Mouse (Mus musculus): ENCODE measurements around the gene Cage1. TPM values are rescaled to one million over a fixed set of nuclear protein-coding genes. Genes with fewer than 3 reads are reported as not detected.
A peak's percentile ranks its signal among the peaks of the same experiment; 100 is the strongest.

The Cage1 gene
- total and polyA plus RNA-seq, 3 experiments, result 0.33 to 7.2 (median 2.9) TPM

DNA sequence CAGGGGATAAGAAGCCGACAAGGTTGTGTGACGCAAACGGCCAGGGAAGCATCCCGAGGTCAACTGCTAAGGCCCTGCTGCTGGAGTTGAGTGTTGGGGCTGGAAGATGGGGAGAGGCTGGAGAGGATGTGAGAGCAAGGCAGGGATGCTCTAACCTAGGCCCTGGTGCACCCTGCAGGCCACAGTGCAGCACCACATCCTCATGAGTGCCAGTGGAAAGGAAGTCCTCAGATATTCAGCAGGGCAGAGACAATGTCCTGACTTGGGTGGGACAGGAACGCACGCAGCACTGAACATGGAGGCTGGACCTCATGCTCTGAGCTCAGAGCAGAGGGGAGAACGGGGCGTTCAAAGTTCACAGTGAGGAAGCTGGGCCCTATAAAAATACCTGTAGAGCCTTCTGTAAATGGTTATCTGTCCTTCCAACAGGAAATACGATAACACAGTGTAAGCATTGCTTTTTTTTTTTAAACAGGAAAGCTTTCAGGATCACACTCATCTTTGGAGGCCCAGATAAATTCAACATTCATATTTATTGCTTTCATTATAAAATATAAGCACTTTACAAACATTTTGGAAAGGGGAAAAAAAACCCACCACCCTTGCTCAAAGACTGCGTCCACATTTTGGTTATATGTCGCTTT lies 65.9 kb downstream of the Cage1 start:
- peaks cover 29% of the 10 kb centered on the region for H3K4me1 ChIP-seq (ENCODE audit: insufficient read depth, low read depth, low read length)
- H3K4me3 ChIP-seq (ENCODE audit: low read depth, low read length), result no peak overlapping the region
- H3K9me3 ChIP-seq (replicated peaks), result no peaks in the 10 kb centered on the region
- ATAC-seq (ENCODE audit: extremely low read depth, insufficient number of reproducible peaks, low FRiP score, poor library complexity, severe bottlenecking), result no peak
- H3K27me3 ChIP-seq (ENCODE audit: insufficient read depth, low read length), result no peaks in the 10 kb centered on the region
- H3K36me3 ChIP-seq (replicated peaks), result peaks cover 57% of the 10 kb centered on the region
- no peak for TF ChIP-seq TAL1 (conservative IDR thresholded peaks at IDR 0.05; ENCODE audit: low read depth, low read length)
- no peak for TF ChIP-seq GATA1 (IDR thresholded peaks at IDR 0.05; ENCODE audit: borderline replicate concordance, low read length)
- no peak for TF ChIP-seq CTCF (IDR thresholded peaks at IDR 0.05; ENCODE audit: low read depth, low read length)
- TF ChIP-seq GATA2 (IDR thresholded peaks at IDR 0.05; ENCODE audit: borderline replicate concordance, low read depth, low read length), result no peak
- TF ChIP-seq POLR2AphosphoS5 (IDR thresholded peaks at IDR 0.05; ENCODE audit: insufficient replicate concordance, low read depth, low read length), result no peak
- no peak for DNase-seq (ENCODE audit: low spot score)

DNA sequence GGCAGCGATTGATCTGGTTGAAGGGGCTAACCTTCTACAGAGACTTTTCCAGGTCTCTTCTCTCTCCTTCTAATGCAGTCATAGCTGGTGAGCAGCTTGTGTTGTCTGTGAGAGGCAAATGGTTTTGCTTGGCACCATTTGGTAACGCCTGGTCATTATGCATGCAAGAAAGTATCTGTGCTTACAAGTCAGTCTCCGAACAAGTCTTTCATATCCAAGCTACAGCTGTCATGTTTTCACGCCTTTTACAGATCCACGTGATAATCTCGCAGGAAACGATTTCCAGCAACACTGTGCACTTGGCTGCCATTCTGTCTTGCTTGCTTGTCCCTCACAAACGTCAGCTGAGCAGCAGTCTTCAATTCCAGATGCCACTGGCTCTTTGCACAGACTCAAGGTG lies 66.9 kb downstream of the Cage1 start:
- ATAC-seq (ENCODE audit: extremely low read depth, insufficient number of reproducible peaks, low FRiP score, poor library complexity, severe bottlenecking), result no peak
- Histone ChIP-seq H3K9me3 (replicated peaks) (no peaks in the 10 kb centered on the region), H3K36me3 (replicated peaks) (peaks cover 48% of the 10 kb centered on the region), H3K4me1 (ENCODE audit: insufficient read depth, low read depth, low read length) (peaks cover 39% of the 10 kb centered on the region), H3K27me3 (ENCODE audit: insufficient read depth, low read length) (no peaks in the 10 kb centered on the region), H3K4me3 (ENCODE audit: low read depth, low read length) (no peak overlapping the region)
- TF ChIP-seq POLR2AphosphoS5 (IDR thresholded peaks at IDR 0.05; ENCODE audit: insufficient replicate concordance, low read depth, low read length), result no peak
- no peak for TF ChIP-seq GATA1 (IDR thresholded peaks at IDR 0.05; ENCODE audit: borderline replicate concordance, low read length)
- no peak for TF ChIP-seq CTCF (IDR thresholded peaks at IDR 0.05; ENCODE audit: low read depth, low read length)
- no peak for TF ChIP-seq GATA2 (IDR thresholded peaks at IDR 0.05; ENCODE audit: borderline replicate concordance, low read depth, low read length)
- TF ChIP-seq TAL1 (conservative IDR thresholded peaks at IDR 0.05; ENCODE audit: low read depth, low read length), result no peak
- no peak for DNase-seq (ENCODE audit: low spot score)

DNA sequence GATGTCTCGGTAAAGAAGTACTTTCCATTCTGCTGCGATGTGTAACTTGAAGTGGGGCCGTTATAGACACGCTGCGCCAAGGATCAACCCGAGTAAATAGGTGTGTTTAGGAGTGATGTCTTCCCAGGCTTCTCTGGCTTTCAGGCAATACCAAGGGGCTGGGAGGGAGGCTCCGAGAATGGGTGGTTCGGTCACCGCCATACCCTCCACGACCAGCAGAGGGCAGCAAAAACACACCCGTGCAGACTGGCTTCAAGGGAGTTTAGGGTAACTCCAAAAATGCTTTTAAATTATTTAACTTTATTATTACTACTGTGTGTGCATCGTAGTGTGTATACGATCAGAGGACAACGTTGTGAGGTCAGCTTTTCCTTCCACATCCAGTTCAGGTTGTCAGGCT lies 67.5 kb downstream of the Cage1 start:
- peak; percentile 95 for TF ChIP-seq CTCF (IDR thresholded peaks at IDR 0.05; ENCODE audit: low read depth, low read length)
- no peak for TF ChIP-seq GATA1 (IDR thresholded peaks at IDR 0.05; ENCODE audit: borderline replicate concordance, low read length)
- TF ChIP-seq POLR2AphosphoS5 (IDR thresholded peaks at IDR 0.05; ENCODE audit: insufficient replicate concordance, low read depth, low read length), result no peak
- Histone ChIP-seq H3K4me1 (ENCODE audit: insufficient read depth, low read depth, low read length) (peaks cover 46% of the 10 kb centered on the region), H3K36me3 (replicated peaks) (peaks cover 41% of the 10 kb centered on the region), H3K27me3 (ENCODE audit: insufficient read depth, low read length) (no peaks in the 10 kb centered on the region), H3K9me3 (replicated peaks) (no peaks in the 10 kb centered on the region), H3K4me3 (ENCODE audit: low read depth, low read length) (no peak overlapping the region)
- peak; percentile 52 for DNase-seq (ENCODE audit: low spot score)
- no peak for ATAC-seq (ENCODE audit: extremely low read depth, insufficient number of reproducible peaks, low FRiP score, poor library complexity, severe bottlenecking)

- H3K36me3 ChIP-seq (replicated peaks), result peaks cover 25% of the 10 kb centered on the region
- no peak for DNase-seq (ENCODE audit: low spot score)
- no peak overlapping the region for H3K4me3 ChIP-seq (ENCODE audit: low read depth, low read length)
These were observed 69.3 kb downstream of the Cage1 start for GRCm38 (mm10) chr13:37967565-37967964.

DNA sequence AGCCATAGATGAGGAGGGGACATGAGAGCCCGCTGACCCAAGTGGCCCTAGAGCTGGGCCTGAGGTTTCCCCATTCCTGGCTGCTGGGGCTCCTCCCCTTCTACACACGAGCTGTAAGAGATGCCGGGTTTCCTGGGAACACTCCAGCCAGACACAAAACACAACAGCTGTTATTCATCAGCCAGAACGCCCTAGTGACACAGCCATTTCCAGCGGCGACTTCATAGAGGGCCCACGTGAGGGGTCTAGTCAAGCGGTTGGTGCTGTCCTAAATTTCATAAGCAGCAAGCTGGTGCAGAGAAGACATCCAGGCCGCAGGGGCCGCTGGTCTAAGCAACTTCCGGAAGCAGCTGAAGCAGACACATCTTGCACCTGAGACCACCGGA lies 69.8 kb downstream of the Cage1 start:
- H3K36me3 ChIP-seq (replicated peaks), result peaks cover 20% of the 10 kb centered on the region
- no peaks in the 10 kb centered on the region for H3K27me3 ChIP-seq (ENCODE audit: insufficient read depth, low read length)
- H3K4me3 ChIP-seq (ENCODE audit: low read depth, low read length), result no peak overlapping the region
- TF ChIP-seq CTCF (IDR thresholded peaks at IDR 0.05; ENCODE audit: low read depth, low read length), result no peak
- no peak for TF ChIP-seq POLR2AphosphoS5 (IDR thresholded peaks at IDR 0.05; ENCODE audit: insufficient replicate concordance, low read depth, low read length)
- TF ChIP-seq GATA2 (IDR thresholded peaks at IDR 0.05; ENCODE audit: borderline replicate concordance, low read depth, low read length), result no peak
- TF ChIP-seq GATA1 (IDR thresholded peaks at IDR 0.05; ENCODE audit: borderline replicate concordance, low read length), result no peak
- TF ChIP-seq TAL1 (conservative IDR thresholded peaks at IDR 0.05; ENCODE audit: low read depth, low read length), result no peak
- H3K4me1 ChIP-seq (ENCODE audit: insufficient read depth, low read depth, low read length), result peaks cover 66% of the 10 kb centered on the region
- no peak for DNase-seq (ENCODE audit: low spot score)
- ATAC-seq (ENCODE audit: extremely low read depth, insufficient number of reproducible peaks, low FRiP score, poor library complexity, severe bottlenecking), result no peak
- H3K9me3 ChIP-seq (replicated peaks), result no peaks in the 10 kb centered on the region

More at GRCm38 (mm10) chr13:37967565-37967964, 69.3 kb downstream of the Cage1 start:
- no peak for ATAC-seq (ENCODE audit: extremely low read depth, insufficient number of reproducible peaks, low FRiP score, poor library complexity, severe bottlenecking)
- Histone ChIP-seq H3K27me3 (ENCODE audit: insufficient read depth, low read length) (no peaks in the 10 kb centered on the region), H3K9me3 (replicated peaks) (no peaks in the 10 kb centered on the region), H3K4me1 (ENCODE audit: insufficient read depth, low read depth, low read length) (peaks cover 63% of the 10 kb centered on the region)
- TF ChIP-seq GATA1 (IDR thresholded peaks at IDR 0.05; ENCODE audit: borderline replicate concordance, low read length) (no peak), CTCF (IDR thresholded peaks at IDR 0.05; ENCODE audit: low read depth, low read length) (no peak), POLR2AphosphoS5 (IDR thresholded peaks at IDR 0.05; ENCODE audit: insufficient replicate concordance, low read depth, low read length) (no peak), GATA2 (IDR thresholded peaks at IDR 0.05; ENCODE audit: borderline replicate concordance, low read depth, low read length) (no peak), TAL1 (conservative IDR thresholded peaks at IDR 0.05; ENCODE audit: low read depth, low read length) (no peak)

DNA sequence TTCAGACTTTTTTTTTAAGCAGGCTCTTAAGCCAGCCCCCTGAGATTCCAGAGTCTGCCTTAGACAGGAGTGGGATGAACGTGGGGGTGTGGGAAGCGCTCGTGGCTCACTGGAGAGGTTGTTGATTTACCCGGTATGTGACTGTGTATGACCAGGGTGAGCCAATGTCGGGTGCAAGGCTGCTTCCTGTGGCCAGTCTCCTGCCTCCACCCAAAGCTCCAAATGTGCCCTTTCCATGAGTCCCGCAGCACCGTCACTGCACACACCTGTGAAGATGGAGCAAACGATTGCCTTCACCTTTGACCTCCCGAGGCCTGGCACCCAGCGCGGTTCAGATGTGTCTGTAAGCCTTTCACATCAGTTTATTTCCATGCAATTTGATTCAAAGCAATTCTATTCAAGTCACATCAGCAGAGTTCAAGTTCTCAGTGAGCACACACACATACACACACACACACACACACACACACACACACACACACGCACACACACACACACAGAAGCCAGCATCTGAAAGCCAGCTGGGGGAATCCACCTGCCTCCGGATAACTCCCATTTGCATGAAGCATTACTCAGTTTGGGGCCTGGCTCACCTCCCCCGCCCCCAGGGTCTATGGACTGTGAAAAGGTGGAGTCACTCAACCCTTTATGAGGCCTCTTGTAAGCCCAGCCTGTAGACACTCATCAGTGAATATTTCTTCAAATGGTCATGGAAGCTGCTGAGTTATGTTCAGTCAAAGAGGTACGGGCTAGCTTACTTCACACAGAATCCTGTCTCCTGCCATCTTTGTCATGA lies 70.4 kb downstream of the Cage1 start:
- Histone ChIP-seq H3K9me3 (replicated peaks) (no peaks in the 10 kb centered on the region), H3K27me3 (ENCODE audit: insufficient read depth, low read length) (no peaks in the 10 kb centered on the region), H3K4me1 (ENCODE audit: insufficient read depth, low read depth, low read length) (peaks cover 66% of the 10 kb centered on the region), H3K36me3 (replicated peaks) (peaks cover 14% of the 10 kb centered on the region), H3K4me3 (ENCODE audit: low read depth, low read length) (peak overlapping the region; percentile 21; the same call in 1 of the 2 replicates)
- no peak for TF ChIP-seq POLR2AphosphoS5 (IDR thresholded peaks at IDR 0.05; ENCODE audit: insufficient replicate concordance, low read depth, low read length)
- TF ChIP-seq CTCF (IDR thresholded peaks at IDR 0.05; ENCODE audit: low read depth, low read length), result no peak
- no peak for TF ChIP-seq GATA2 (IDR thresholded peaks at IDR 0.05; ENCODE audit: borderline replicate concordance, low read depth, low read length)
- TF ChIP-seq TAL1 (conservative IDR thresholded peaks at IDR 0.05; ENCODE audit: low read depth, low read length), result no peak
- no peak for TF ChIP-seq GATA1 (IDR thresholded peaks at IDR 0.05; ENCODE audit: borderline replicate concordance, low read length)
- ATAC-seq (ENCODE audit: extremely low read depth, insufficient number of reproducible peaks, low FRiP score, poor library complexity, severe bottlenecking), result no peak
- DNase-seq (ENCODE audit: low spot score), result no peak
